In genomic region chr13:25019793-25020539, GRCm38 (mm10) we compare ENCODE assay signal across 8 mouse cellular contexts. TPM values are rescaled to one million over a fixed set of nuclear protein-coding genes. Genes with fewer than 3 reads are reported as not detected.
DNase-seq lines count a peak whose midpoint lies in the region; ATAC-seq lines count a peak whose summit lies in the region.

Mrs2 (minus strand) TSS chr13:25020379.

- peak within 1 kb of the TSS; percentile 58 for H3K4me3 ChIP-seq in intestine, embryonic 14.5 days (ENCODE audit: low read depth, low read length)

- peak; percentile 91 for ATAC-seq in intestine, embryonic 14.5 days (replicated peaks; ENCODE audit: low FRiP score, low TSS enrichment, low read depth)

- H3K9me3 ChIP-seq in intestine, embryonic 14.5 days (ENCODE audit: control insufficient read depth, low read length), result no peaks in the 10 kb centered on the region

- H3K9ac ChIP-seq in intestine, embryonic 14.5 days (ENCODE audit: low read length), result peak within 1 kb of the TSS; percentile 55

- peak; percentile 94 to 97 for DNase-seq in adrenal gland, adult (ENCODE audit: inconsistent age in 2 of 2, low spot score in 1 of 2)
- peak; percentile 90 for DNase-seq in embryo, embryonic 10.5 days (ENCODE audit: low spot score)
- peak; percentile 90 for DNase-seq in gastrocnemius, postnatal 25 days
- DNase-seq in intestine, embryonic 14.5 days (ENCODE audit: low spot score), result peak; percentile 90
- DNase-seq in left cerebral cortex, postnatal 14 days (ENCODE audit: low spot score in 2 of 2), result peak; percentile 76 to 89
- peak; percentile 93 for DNase-seq in mesoderm, embryonic 11.5 days (ENCODE audit: low read depth, low spot score)
- DNase-seq in right cerebral cortex, postnatal 36 days (ENCODE audit: low spot score in 2 of 2), result peak; percentile 80
- DNase-seq in yolk sac, embryonic 10.5 days (ENCODE audit: low spot score), result peak; percentile 89

- peak within 1 kb of the TSS; percentile 65 for H3K4me2 ChIP-seq in intestine, embryonic 14.5 days (ENCODE audit: low read length)

- no peaks in the 10 kb centered on the region for H3K27me3 ChIP-seq in intestine, embryonic 14.5 days (replicated peaks; ENCODE audit: control insufficient read depth, insufficient read depth, low read length)

- peak within 1 kb of the TSS; percentile 58 for H3K27ac ChIP-seq in intestine, embryonic 14.5 days (ENCODE audit: low read depth)

- WGBS in intestine, embryonic 14.5 days, result under 1% methylated on average over 84 of the region's 84 CpGs

- H3K36me3 ChIP-seq in intestine, embryonic 14.5 days (ENCODE audit: control insufficient read depth, insufficient read depth, low read length), result peaks cover 7% of the 10 kb centered on the region; the same call in 1 of the 2 replicates

- intact Hi-C loops in left cerebral cortex, postnatal 14 days (cut with DNase I), result no loop called here

- H3K4me1 ChIP-seq in intestine, embryonic 14.5 days (replicated peaks; ENCODE audit: control insufficient read depth, insufficient read depth, low read length), result peaks cover 11% of the 10 kb centered on the region

RNA-seq across cellular contexts. Expression of gene Mrs2, which starts in this region (rescaled TPM):
- total RNA-seq in gastrocnemius, postnatal 25 days (2021), result 10 to 100 TPM; 35.2 to 39.6 TPM
- polyA plus RNA-seq in intestine, embryonic 14.5 days (2014; fragmentation: Nextera tagmentation; extraction: Ambion mirVana), result 19.1 and 23.3 TPM in 2 replicates
- 10 to 100 TPM; 60.4 to 62.3 TPM for total RNA-seq in left cerebral cortex, postnatal 14 days (2021)

Comparison
In these comparisons a context has a peak if more than half of its experiments do, and no peak if none do; other contexts are left out.
1. Peak in every context shown above with its lines: DNase-seq, ATAC-seq, H3K4me3 ChIP-seq and H3K27ac ChIP-seq.